Mouse (Mus musculus): Measurements from ENCODE around the gene Slc35a5. TPM values are rescaled to one million over a fixed set of nuclear protein-coding genes. Genes with fewer than 3 reads are reported as not detected.
A peak's percentile ranks its signal among the peaks of the same experiment; 100 is the strongest.

The Slc35a5 gene
- polyA plus RNA-seq, 1 experiment from 2014 or later: 18.7 TPM

- H3K4me1 ChIP-seq (ENCODE audit: control insufficient read depth, insufficient read depth, low read length): no peaks in the 10 kb centered on the region
- H3K36me3 ChIP-seq (ENCODE audit: control insufficient read depth, insufficient read depth, low read length): no peaks in the 10 kb centered on the region
- H3K4me2 ChIP-seq (ENCODE audit: low read depth): no peak overlapping the region
- no peaks in the 10 kb centered on the region for H3K27me3 ChIP-seq (ENCODE audit: control insufficient read depth, insufficient read depth, low read length)
- DNase-seq (ENCODE audit: low spot score): no peak
- ATAC-seq (ENCODE audit: insufficient read depth, low FRiP score, low TSS enrichment): no peak
- H3K27ac ChIP-seq (ENCODE audit: low read depth, low read length): no peak overlapping the region
- no peaks in the 10 kb centered on the region for H3K9me3 ChIP-seq (ENCODE audit: control insufficient read depth, low read length)
- H3K9ac ChIP-seq (ENCODE audit: low read length): no peak overlapping the region
- 87% methylated on average over 3 of the region's 3 CpGs for WGBS
- H3K4me3 ChIP-seq (ENCODE audit: low read depth, low read length): no peak overlapping the region
These were observed 57.6 kb downstream of the Slc35a5 start for GRCm38 (mm10) chr16:45100892-45101291.

- 0 out of 2 replicates have a peak overlapping the region, but pooled peaks have one; percentile 5 for H3K27ac ChIP-seq (ENCODE audit: low read depth, low read length)
These were observed 59.7 kb downstream of the Slc35a5 start for GRCm38 (mm10) chr16:45098886-45099210.

GRCm38 (mm10) chr16:45098186-45098885 is 60.2 kb downstream of the Slc35a5 start:
- 48% methylated on average over 10 of the region's 10 CpGs for WGBS
- Histone ChIP-seq H3K9me3 (ENCODE audit: control insufficient read depth, low read length) (no peaks in the 10 kb centered on the region), H3K36me3 (ENCODE audit: control insufficient read depth, insufficient read depth, low read length) (no peaks in the 10 kb centered on the region), H3K4me2 (ENCODE audit: low read depth) (peak overlapping the region; percentile 19; the same call in 1 of the 2 replicates), H3K27me3 (ENCODE audit: control insufficient read depth, insufficient read depth, low read length) (no peaks in the 10 kb centered on the region), H3K27ac (ENCODE audit: low read depth, low read length) (0 out of 2 replicates have a peak overlapping the region, but pooled peaks have one; percentile 5), H3K4me3 (ENCODE audit: low read depth, low read length) (no peak overlapping the region), H3K9ac (ENCODE audit: low read length) (no peak overlapping the region), H3K4me1 (ENCODE audit: control insufficient read depth, insufficient read depth, low read length) (no peaks in the 10 kb centered on the region)
- DNase-seq (ENCODE audit: low spot score): no peak
- peak; percentile 51 for ATAC-seq (ENCODE audit: insufficient read depth, low FRiP score, low TSS enrichment)

More at GRCm38 (mm10) chr16:45098886-45099210, 59.7 kb downstream of the Slc35a5 start:
- DNase-seq (ENCODE audit: low spot score) (no peak), ATAC-seq (ENCODE audit: insufficient read depth, low FRiP score, low TSS enrichment) (0 out of 2 replicates have a peak, but pooled peaks have one; percentile 11)
- WGBS: 65% methylated on average over 6 of the region's 6 CpGs
- Histone ChIP-seq H3K27me3 (ENCODE audit: control insufficient read depth, insufficient read depth, low read length) (no peaks in the 10 kb centered on the region), H3K4me1 (ENCODE audit: control insufficient read depth, insufficient read depth, low read length) (no peaks in the 10 kb centered on the region), H3K9ac (ENCODE audit: low read length) (no peak overlapping the region), H3K36me3 (ENCODE audit: control insufficient read depth, insufficient read depth, low read length) (no peaks in the 10 kb centered on the region), H3K9me3 (ENCODE audit: control insufficient read depth, low read length) (no peaks in the 10 kb centered on the region), H3K4me2 (ENCODE audit: low read depth) (no peak overlapping the region), H3K4me3 (ENCODE audit: low read depth, low read length) (no peak overlapping the region)

GRCm38 (mm10) chr16:45097467-45097866 is 61.0 kb downstream of the Slc35a5 start:
- Histone ChIP-seq H3K27ac (ENCODE audit: low read depth, low read length) (no peak overlapping the region), H3K4me1 (ENCODE audit: control insufficient read depth, insufficient read depth, low read length) (no peaks in the 10 kb centered on the region), H3K4me2 (ENCODE audit: low read depth) (no peak overlapping the region), H3K27me3 (ENCODE audit: control insufficient read depth, insufficient read depth, low read length) (no peaks in the 10 kb centered on the region), H3K36me3 (ENCODE audit: control insufficient read depth, insufficient read depth, low read length) (no peaks in the 10 kb centered on the region), H3K9ac (ENCODE audit: low read length) (no peak overlapping the region), H3K9me3 (ENCODE audit: control insufficient read depth, low read length) (no peaks in the 10 kb centered on the region), H3K4me3 (ENCODE audit: low read depth, low read length) (no peak overlapping the region)
- WGBS: 91% methylated on average over 2 of the region's 2 CpGs
- ATAC-seq (ENCODE audit: insufficient read depth, low FRiP score, low TSS enrichment) (no peak), DNase-seq (ENCODE audit: low spot score) (no peak)

- 92% methylated on average over 26 of the region's 26 CpGs for WGBS
- no peak overlapping the region for H3K27ac ChIP-seq (ENCODE audit: low read depth, low read length)
- H3K4me2 ChIP-seq (ENCODE audit: low read depth): no peak overlapping the region
- no peaks in the 10 kb centered on the region for H3K9me3 ChIP-seq (ENCODE audit: control insufficient read depth, low read length)
- DNase-seq (ENCODE audit: low spot score) (no peak), ATAC-seq (ENCODE audit: insufficient read depth, low FRiP score, low TSS enrichment) (no peak)
- no peaks in the 10 kb centered on the region for H3K36me3 ChIP-seq (ENCODE audit: control insufficient read depth, insufficient read depth, low read length)
- no peaks in the 10 kb centered on the region for H3K4me1 ChIP-seq (ENCODE audit: control insufficient read depth, insufficient read depth, low read length)
- H3K27me3 ChIP-seq (ENCODE audit: control insufficient read depth, insufficient read depth, low read length): no peaks in the 10 kb centered on the region
- no peak overlapping the region for H3K4me3 ChIP-seq (ENCODE audit: low read depth, low read length)
- no peak overlapping the region for H3K9ac ChIP-seq (ENCODE audit: low read length)
These were observed 62.7 kb downstream of the Slc35a5 start for GRCm38 (mm10) chr16:45095561-45096482.

- Histone ChIP-seq H3K9ac (ENCODE audit: low read length) (no peak overlapping the region), H3K4me1 (ENCODE audit: control insufficient read depth, insufficient read depth, low read length) (no peaks in the 10 kb centered on the region), H3K27me3 (ENCODE audit: control insufficient read depth, insufficient read depth, low read length) (no peaks in the 10 kb centered on the region), H3K4me2 (ENCODE audit: low read depth) (0 out of 2 replicates have a peak overlapping the region, but pooled peaks have one; percentile 6), H3K36me3 (ENCODE audit: control insufficient read depth, insufficient read depth, low read length) (no peaks in the 10 kb centered on the region), H3K4me3 (ENCODE audit: low read depth, low read length) (no peak overlapping the region), H3K27ac (ENCODE audit: low read depth, low read length) (no peak overlapping the region), H3K9me3 (ENCODE audit: control insufficient read depth, low read length) (no peaks in the 10 kb centered on the region)
- ATAC-seq (ENCODE audit: insufficient read depth, low FRiP score, low TSS enrichment): no peak
- 92% methylated on average over 13 of the region's 13 CpGs for WGBS
- DNase-seq (ENCODE audit: low spot score): no peak
These were observed 63.5 kb downstream of the Slc35a5 start for GRCm38 (mm10) chr16:45095030-45095429.

- Histone ChIP-seq H3K9me3 (ENCODE audit: control insufficient read depth, low read length) (no peaks in the 10 kb centered on the region), H3K9ac (ENCODE audit: low read length) (peak overlapping the region; percentile 53), H3K4me1 (ENCODE audit: control insufficient read depth, insufficient read depth, low read length) (no peaks in the 10 kb centered on the region), H3K27ac (ENCODE audit: low read depth, low read length) (peak overlapping the region; percentile 36; the same call in 1 of the 2 replicates), H3K4me2 (ENCODE audit: low read depth) (peak overlapping the region; percentile 46), H3K4me3 (ENCODE audit: low read depth, low read length) (peak overlapping the region; percentile 27), H3K27me3 (ENCODE audit: control insufficient read depth, insufficient read depth, low read length) (no peaks in the 10 kb centered on the region), H3K36me3 (ENCODE audit: control insufficient read depth, insufficient read depth, low read length) (no peaks in the 10 kb centered on the region)
- WGBS: 7% methylated on average over 9 of the region's 9 CpGs
- peak; percentile 54 for ATAC-seq (ENCODE audit: insufficient read depth, low FRiP score, low TSS enrichment)
- DNase-seq (ENCODE audit: low spot score): peak; percentile 29
These were observed 64.3 kb downstream of the Slc35a5 start for GRCm38 (mm10) chr16:45094136-45094756.

GRCm38 (mm10) chr16:45093137-45093731 is 65.3 kb downstream of the Slc35a5 start, which contains the start of gene Ccdc80:
Gene Ccdc80 (plus strand): TSS chr16:45093402.
- Histone ChIP-seq H3K4me1 (ENCODE audit: control insufficient read depth, insufficient read depth, low read length) (no peaks in the 10 kb centered on the region), H3K27ac (ENCODE audit: low read depth, low read length) (peak within 1 kb of the TSS; percentile 36; the same call in 1 of the 2 replicates), H3K4me2 (ENCODE audit: low read depth) (peak within 1 kb of the TSS; percentile 46), H3K36me3 (ENCODE audit: control insufficient read depth, insufficient read depth, low read length) (no peaks in the 10 kb centered on the region), H3K27me3 (ENCODE audit: control insufficient read depth, insufficient read depth, low read length) (no peaks in the 10 kb centered on the region), H3K4me3 (ENCODE audit: low read depth, low read length) (peak within 1 kb of the TSS; percentile 27), H3K9me3 (ENCODE audit: control insufficient read depth, low read length) (no peaks in the 10 kb centered on the region), H3K9ac (ENCODE audit: low read length) (peak within 1 kb of the TSS; percentile 53)
- no peak for ATAC-seq (ENCODE audit: insufficient read depth, low FRiP score, low TSS enrichment)
- 30% methylated on average over 6 of the region's 6 CpGs for WGBS
- DNase-seq (ENCODE audit: low spot score): peak; percentile 29
